Mouse (Mus musculus) layer of hippocampus, adult 2 months (tissue): ENCODE measurements around the gene Golph3. TPM values are rescaled to one million over a fixed set of nuclear protein-coding genes. Genes with fewer than 3 reads are reported as not detected.

Experiments used
- DNase-seq, 2 experiments: peaks; one replicate each; pipeline ENCODE4 v3.0.0; 2022; ENCODE audit warnings: low spot score in 2 of 2
- H3K27ac ChIP-seq: fragments of 200-600 bp; 2 replicates; pipeline ENCODE4 v1.8.1; 2022
- H3K4me3 ChIP-seq: fragments of 200-600 bp; 2 replicates; pipeline ENCODE4 v1.8.1; 2022; ENCODE audit warnings: mild to moderate bottlenecking
- CTCF ChIP-seq: fragments of 200-600 bp; conservative IDR thresholded peaks from 2 replicates; pipeline ENCODE4 v1.8.1; 2022; ENCODE audit warnings: antibody characterized with exemption, mild to moderate bottlenecking, moderate library complexity
- total RNA-seq, 2 experiments: library from RNA; stranded (reverse); gene quantifications; 2 replicates each; pipeline ENCODE4 v1.2.3; 2021

Gene Golph3
- total RNA-seq, 2 experiments from 2014 or later, result 91.3 to 94.5 TPM

- Histone ChIP-seq H3K27ac (no peak overlapping the region), H3K4me3 (no peak overlapping the region)
- no peak for TF ChIP-seq CTCF
- DNase-seq, result no peak
Measured at GRCm38 (mm10) chr15:12351470-12351869, 30.2 kb downstream of the Golph3 start.

GRCm38 (mm10) chr15:12354281-12354810 is 33.1 kb downstream of the Golph3 start:
- H3K27ac ChIP-seq, result no peak overlapping the region
- TF ChIP-seq CTCF, result peak; percentile 50
- no peak overlapping the region for H3K4me3 ChIP-seq
- no peak for DNase-seq

GRCm38 (mm10) chr15:12355261-12355660 is 34.0 kb downstream of the Golph3 start:
- Histone ChIP-seq H3K4me3 (no peak overlapping the region), H3K27ac (no peak overlapping the region)
- DNase-seq, result no peak
- no peak for TF ChIP-seq CTCF

GRCm38 (mm10) chr15:12355907-12356306 is 34.7 kb downstream of the Golph3 start:
- H3K27ac ChIP-seq, result no peak overlapping the region
- no peak for TF ChIP-seq CTCF
- no peak for DNase-seq
- no peak overlapping the region for H3K4me3 ChIP-seq

GRCm38 (mm10) chr15:12357459-12357858 is 36.2 kb downstream of the Golph3 start:
- Histone ChIP-seq H3K4me3 (no peak overlapping the region), H3K27ac (no peak overlapping the region)
- TF ChIP-seq CTCF, result no peak
- no peak for DNase-seq

GRCm38 (mm10) chr15:12358384-12358783 is 37.1 kb downstream of the Golph3 start:
- TF ChIP-seq CTCF, result no peak
- no peak for DNase-seq
- Histone ChIP-seq H3K27ac (no peak overlapping the region), H3K4me3 (no peak overlapping the region)

- TF ChIP-seq CTCF, result no peak
Measured at GRCm38 (mm10) chr15:12360519-12361212, 39.4 kb downstream of the Golph3 start.

GRCm38 (mm10) chr15:12362001-12362700 is 40.9 kb downstream of the Golph3 start:
- peak; percentile 48 to 52 for DNase-seq
- no peak overlapping the region for H3K4me3 ChIP-seq
- H3K27ac ChIP-seq, result peak overlapping the region; percentile 85
- 0 out of 2 replicates have a peak, but pooled peaks have one; percentile 11 for TF ChIP-seq CTCF

More at GRCm38 (mm10) chr15:12360519-12361212, 39.4 kb downstream of the Golph3 start:
- DNase-seq, result no peak
- H3K27ac ChIP-seq, result peak overlapping the region; percentile 85; the same call in 1 of the 2 replicates
- H3K4me3 ChIP-seq, result no peak overlapping the region

- peak; percentile 32 to 59 for DNase-seq
- H3K27ac ChIP-seq, result peak overlapping the region; percentile 85
- TF ChIP-seq CTCF, result no peak
- no peak overlapping the region for H3K4me3 ChIP-seq
Measured at GRCm38 (mm10) chr15:12362701-12363040, 41.4 kb downstream of the Golph3 start.

- no peak for DNase-seq
- Histone ChIP-seq H3K4me3 (no peak overlapping the region), H3K27ac (no peak overlapping the region)
- no peak for TF ChIP-seq CTCF
Measured at GRCm38 (mm10) chr15:12364096-12364495, 42.8 kb downstream of the Golph3 start.

- Histone ChIP-seq H3K27ac (peak overlapping the region; percentile 93), H3K4me3 (no peak overlapping the region)
- no peak for TF ChIP-seq CTCF
- DNase-seq, result no peak
Measured at GRCm38 (mm10) chr15:12365416-12366071, 44.3 kb downstream of the Golph3 start.

GRCm38 (mm10) chr15:12366072-12366469 is 44.8 kb downstream of the Golph3 start:
- H3K27ac ChIP-seq, result peak overlapping the region; percentile 93
- no peak for TF ChIP-seq CTCF
- no peak overlapping the region for H3K4me3 ChIP-seq
- DNase-seq, result peak; percentile 65 to 88
